Mouse (Mus musculus): Measurements from ENCODE around the gene Lrrfip2.

Gene Lrrfip2

GRCm38 (mm10) chr9:111118252-111118890 lies 979 bp downstream of the Lrrfip2 start:
- peak; percentile 48 for DNase-seq (ENCODE audit: low spot score)

DNA sequence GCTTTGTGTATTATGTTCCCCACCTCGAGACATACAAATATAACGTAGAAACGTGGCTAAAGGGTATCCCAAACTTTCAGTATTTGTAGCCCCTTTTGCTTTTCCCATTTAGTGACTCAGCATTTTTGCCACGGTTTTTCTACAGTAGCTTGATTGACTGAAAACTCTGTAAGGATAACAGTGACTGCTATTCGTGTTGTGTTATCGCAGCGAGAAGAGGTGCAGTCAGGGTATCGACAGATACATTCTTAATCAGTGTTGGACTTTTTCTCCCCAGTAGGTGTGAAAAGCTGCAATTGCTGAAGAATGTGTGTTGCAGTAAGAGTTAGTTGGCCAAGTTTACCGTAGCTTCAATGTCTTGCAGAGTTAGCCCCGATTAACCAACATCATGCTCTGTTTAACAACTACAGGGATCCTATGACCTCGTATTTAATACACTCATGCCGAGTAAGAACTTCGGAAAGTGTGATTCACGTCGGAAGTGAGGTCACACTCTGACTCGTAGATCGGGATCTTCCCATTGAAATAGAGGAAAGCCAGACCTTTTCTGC lies 1.6 kb downstream of the Lrrfip2 start:
- peak; percentile 39 for DNase-seq (ENCODE audit: low spot score)

DNA sequence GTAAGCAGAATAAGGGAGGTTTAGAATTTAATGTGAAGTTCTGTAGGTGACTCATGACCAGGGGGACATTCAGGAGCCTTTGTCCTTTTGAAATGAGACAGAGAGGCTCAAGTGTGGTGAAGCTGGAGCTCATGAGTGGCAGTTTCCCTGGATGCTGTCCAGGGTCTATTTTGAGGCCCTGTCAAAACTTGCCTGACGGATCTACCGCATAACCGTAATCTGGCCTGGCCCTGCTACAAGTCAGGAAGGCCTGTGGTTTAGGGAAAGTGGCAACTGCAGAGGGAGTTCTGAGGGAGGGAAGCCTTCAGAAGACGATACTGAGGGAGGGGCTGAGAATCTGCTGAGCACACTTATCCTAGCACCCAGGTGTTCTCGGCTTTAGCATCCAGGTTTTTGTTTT lies 5.1 kb downstream of the Lrrfip2 start:
- DNase-seq (ENCODE audit: low spot score), result peak; percentile 37

- DNase-seq (ENCODE audit: low spot score), result no peak
Measured at GRCm38 (mm10) chr9:111123336-111123735, 5.9 kb downstream of the Lrrfip2 start.

DNA sequence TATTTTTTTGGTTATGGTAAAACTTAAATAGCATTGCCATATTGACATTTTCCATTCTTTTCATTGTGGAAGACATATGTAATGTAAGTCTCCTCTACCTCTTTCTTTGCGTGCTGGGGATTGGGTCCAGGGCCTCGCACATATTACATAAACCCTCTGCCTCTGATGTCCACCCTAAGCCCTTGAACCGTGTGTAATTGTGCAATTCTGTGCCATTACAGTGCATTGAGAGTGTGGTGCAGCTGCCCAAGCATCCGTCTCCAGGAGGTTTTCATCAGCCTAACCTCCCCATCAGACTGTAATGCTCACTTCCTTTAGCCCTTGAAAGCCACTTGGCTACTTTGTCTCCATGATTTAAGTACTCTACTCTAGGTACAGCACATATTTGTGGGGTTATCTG lies 7.0 kb downstream of the Lrrfip2 start:
- DNase-seq (ENCODE audit: low spot score), result no peak

DNA sequence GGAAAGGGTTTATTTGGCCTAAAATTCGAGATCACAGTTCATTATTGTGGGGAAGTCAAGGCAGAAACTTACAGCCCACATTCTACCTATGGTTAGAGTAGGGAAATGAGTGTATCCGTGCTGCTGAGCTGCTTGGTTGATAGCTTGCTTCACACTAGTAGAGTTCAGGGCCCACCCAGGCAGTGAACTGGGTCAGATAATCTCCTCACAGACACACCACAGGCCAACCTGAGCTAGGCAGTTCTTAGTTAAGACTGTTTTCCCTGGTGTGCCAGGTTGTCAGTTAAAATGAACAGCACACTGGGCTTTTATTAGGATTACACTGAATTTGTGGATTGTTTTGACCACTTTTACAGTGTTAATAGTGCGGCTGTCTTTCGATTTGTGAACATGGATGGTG lies 9.3 kb downstream of the Lrrfip2 start:
- no peak for DNase-seq (ENCODE audit: low spot score)

DNA sequence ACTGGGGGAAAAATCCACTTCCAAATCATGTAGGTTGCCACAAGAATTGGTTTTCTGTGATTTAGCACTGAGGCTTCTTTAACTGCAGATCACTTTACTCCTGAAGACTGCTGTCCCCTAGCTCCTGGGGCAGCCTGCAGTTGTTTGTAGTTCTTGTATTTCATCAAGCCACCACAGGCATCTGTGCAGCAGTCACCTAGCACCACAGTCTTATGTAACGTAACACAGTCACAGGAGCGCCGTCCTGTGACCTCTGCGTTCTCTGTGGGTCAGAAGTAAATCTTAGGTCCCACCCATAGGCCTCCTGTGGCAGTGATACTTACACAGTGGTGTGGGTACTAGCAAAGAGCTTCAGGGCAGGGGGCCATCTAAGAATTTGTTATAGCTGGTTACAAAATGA lies 10.4 kb downstream of the Lrrfip2 start:
- DNase-seq (ENCODE audit: low spot score), result no peak

- DNase-seq (ENCODE audit: low spot score), result no peak
Measured at GRCm38 (mm10) chr9:111130126-111130525, 12.7 kb downstream of the Lrrfip2 start.

- DNase-seq (ENCODE audit: low spot score), result no peak
Measured at GRCm38 (mm10) chr9:111138161-111138560, 20.8 kb downstream of the Lrrfip2 start.

- no peak for DNase-seq (ENCODE audit: low spot score)
Measured at GRCm38 (mm10) chr9:111142721-111143120, 25.3 kb downstream of the Lrrfip2 start.

- DNase-seq (ENCODE audit: low spot score), result no peak
Measured at GRCm38 (mm10) chr9:111143387-111143786, 26.0 kb downstream of the Lrrfip2 start.

DNA sequence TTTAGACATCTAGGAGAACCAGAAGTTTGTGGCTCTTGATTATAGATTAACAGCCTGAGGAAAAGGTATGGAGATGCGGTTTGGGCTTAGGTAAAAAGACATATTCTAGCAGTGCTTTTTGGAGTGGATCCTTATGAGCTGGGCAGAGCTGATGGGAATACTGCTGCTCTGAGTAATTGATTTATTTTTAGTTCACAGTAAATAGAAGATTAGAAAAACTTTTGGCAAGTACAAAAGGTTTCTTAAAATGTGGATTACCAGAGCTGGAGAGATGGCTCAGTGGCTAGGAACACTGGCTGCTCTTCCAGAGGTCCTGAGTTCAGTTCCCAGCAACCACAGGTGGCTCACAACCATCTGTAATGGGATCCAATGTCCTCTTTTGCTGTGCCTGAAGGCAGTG lies 27.3 kb downstream of the Lrrfip2 start:
- DNase-seq (ENCODE audit: low spot score), result no peak

DNA sequence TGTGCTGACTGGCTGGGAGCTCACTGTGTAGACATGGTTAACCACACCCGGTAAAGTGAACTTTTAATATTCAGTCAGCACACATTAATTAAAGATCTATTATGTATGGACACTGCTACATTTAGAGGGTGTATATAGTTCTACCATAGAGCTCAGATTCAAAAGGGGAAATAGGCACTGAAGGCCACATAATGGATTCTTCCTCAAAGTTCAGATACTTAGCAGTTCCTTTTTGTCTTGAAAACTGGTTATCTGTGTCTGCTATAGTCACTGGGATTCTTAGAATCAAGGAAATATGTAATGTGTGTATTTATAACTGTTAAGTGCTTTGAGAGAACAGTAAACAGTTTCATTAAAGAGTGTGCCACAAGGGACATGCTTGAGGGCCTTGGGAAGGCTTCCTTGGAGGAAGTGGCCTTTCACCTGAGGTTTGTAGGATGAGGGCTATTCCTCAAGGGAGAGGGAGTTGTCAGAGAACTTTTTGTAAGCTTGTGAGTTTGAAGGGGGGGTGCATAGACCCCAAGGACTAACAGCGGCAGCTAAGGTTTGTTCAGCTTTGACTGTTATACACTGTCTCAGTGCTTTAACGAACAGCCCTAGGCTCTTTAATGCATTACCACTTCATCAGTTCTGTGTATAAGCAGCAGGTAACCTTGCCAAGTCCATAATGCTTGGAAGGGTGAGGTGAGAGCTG lies 28.3 kb downstream of the Lrrfip2 start:
- no peak for DNase-seq (ENCODE audit: low spot score)

DNA sequence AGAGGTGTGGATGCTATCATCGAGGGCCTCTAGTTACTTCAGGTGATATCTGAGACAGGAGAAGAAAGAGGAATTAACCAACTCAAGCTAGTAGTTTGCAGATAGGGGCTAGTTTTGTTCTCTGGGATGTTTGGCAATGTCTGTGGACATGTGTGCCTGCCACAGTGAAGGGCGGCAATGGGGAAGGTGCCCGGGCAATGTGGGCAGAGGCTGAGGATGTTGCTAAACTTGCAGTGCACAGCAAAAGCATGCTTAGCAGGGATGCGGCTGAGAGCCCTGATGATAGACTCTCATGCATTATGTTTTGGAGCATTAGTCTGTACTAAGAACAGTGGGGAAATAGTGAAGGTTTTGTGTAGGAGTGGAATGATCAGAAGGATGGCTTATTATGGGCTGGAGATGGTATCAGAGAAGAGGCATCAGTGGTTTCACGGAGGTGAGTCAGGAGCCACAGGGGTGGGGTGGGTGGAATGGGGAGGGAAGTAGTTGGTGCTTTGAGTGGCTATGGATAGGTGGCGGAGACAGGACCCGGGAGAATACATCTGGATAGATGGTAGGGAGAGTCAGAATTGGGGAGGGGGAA lies 28.9 kb downstream of the Lrrfip2 start:
- DNase-seq (ENCODE audit: low spot score), result no peak

DNA sequence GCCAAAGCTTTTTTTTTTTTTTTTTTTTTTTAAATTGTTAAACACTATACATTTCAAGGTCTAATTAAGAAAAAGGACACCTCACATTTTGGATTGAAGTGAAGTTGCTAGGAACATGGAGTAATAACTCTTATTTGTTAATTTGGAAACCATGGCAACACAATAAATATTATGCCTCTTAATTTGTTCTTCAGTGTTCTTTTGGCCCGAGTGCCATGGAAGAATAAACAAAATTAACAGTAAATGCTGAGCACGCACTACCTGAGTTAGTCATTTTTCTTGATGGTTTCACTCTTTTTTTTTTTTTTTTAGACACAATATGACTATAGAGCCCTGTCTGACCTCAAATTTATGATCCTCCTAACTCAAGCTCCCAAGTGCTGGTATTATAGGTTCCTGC lies 30.6 kb downstream of the Lrrfip2 start:
- no peak for DNase-seq (ENCODE audit: low spot score)

DNA sequence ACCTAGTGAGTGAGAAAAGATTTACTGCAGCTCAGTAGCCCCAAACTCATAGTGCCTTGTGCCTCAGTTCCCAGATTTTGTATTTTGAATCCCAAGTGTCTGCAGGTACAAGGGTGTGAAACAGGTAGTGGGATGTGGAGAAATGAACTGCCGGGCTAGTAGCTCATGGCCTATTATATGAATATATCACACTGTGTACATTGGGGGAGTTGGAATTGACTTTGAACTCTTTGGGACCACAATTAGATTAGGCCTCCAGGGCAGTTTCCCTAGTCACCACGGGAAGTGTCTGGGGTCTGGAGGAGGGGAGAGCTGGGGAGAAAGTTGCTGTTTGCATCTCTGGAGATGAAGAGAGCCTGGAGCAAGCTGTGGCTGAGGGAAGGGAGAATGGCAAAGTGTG lies 31.0 kb downstream of the Lrrfip2 start:
- no peak for DNase-seq (ENCODE audit: low spot score)

- peak; percentile 59 for DNase-seq (ENCODE audit: low spot score)
Measured at GRCm38 (mm10) chr9:111149188-111149945, 32.0 kb downstream of the Lrrfip2 start.

DNA sequence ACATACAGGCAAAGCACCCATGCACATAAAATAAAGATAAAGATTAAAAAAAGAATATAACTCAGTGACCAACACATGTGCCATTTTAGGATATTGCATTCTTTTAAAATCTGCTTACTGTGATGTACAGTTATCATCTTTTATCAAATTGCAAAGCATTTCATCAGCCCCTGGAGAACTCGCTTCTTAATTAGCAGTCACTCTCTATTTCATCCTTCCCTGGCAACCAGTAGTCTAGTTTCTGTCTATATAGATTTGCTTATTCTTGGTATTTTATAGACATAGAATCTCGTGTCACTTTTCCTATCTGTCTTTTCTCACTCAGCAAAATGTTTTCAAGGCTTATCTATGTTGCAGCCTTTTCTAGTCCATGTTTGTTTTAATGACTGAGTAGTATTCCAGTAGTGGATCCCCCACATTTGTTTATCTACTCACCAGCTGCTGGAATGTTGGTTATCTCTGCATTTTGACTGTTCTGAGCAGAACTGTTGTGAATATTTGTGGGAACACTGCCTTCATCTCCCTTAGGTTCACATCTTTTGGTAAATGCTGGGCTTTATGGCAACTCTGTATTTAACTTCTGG lies 35.0 kb downstream of the Lrrfip2 start:
- DNase-seq (ENCODE audit: low spot score), result no peak

DNA sequence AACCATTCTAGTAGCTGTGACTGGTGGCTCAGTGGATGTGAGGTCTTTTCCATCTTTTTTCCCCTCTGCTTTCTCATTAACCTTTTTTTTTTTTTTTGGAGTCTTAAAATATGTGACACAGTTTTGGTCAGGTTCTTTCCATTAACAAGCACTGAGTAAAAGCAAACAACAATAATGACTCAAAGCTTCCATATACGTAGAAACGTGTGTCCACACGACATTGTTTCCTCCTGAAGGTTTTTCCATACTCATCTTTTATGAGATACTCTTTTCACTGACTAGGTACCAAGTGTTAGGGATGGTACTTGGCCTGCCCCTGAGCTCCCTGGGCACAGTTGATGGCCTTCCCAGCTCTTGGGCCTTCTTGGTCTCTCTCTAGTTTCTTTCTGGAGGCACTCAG lies 35.6 kb downstream of the Lrrfip2 start:
- no peak for DNase-seq (ENCODE audit: low spot score)

DNA sequence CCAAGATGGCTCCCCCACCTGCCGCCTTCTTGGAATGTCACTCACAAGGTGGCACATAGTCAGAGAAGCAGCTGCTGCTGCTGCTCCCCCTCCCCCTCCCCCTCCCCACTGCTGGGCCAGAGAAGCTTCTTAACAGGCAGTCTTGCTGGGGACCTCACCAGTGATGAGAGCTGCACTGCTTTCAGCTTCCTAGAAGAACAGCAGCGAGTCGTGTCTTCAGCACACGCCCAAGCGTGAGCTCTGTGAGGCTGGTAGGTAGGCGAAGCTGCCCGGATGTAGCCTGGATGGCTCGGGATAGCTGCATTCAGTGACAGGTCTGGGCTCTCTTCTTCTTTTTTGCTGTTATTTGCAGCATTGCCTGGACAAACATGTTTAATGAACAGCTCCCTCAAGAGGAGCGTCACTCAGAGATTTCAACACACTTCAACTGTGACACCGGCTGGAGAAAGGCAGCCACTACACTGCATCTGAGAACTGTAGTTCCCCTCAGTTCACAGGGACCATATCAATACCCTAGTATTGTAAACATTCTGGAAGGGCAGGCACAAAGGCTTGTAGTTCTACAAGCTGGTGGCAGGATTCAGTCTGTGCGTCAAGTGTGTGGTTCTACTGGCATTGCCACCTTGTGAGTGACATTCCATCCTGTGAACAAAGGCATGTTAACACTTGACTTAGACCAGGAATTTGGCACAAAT lies 38.5 kb downstream of the Lrrfip2 start:
- DNase-seq (ENCODE audit: low spot score), result peak; percentile 26

DNA sequence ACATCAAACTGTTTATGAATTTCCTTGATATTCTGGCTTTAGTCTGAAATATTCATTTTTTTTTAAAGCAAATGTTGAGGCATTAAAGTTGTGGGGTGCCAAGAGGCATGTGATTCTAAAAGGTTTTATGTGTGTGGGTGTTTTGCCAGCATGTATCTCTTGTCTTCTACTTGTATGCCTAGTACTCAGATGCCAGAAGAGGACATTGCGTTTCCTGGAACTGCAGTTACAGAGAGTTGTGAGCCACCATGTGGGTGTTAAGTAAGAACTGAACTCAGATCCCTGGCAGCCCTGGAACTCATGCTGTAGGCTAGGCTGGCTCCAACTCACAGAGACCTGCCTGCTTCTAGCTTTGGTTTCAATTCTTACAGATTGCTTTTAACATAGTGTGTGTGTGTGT lies 42.2 kb downstream of the Lrrfip2 start:
- DNase-seq (ENCODE audit: low spot score), result no peak

- no peak for DNase-seq (ENCODE audit: low spot score)
Measured at GRCm38 (mm10) chr9:111161213-111161612, 43.8 kb downstream of the Lrrfip2 start.
